Mouse (Mus musculus) MEL (cell line): ENCODE data around the gene Hhipl2.

Experiments
- CHD2 ChIP-seq: IDR thresholded peaks from 2 replicates; pipeline ENCODE4 v1.6.1; 2011; ENCODE audit warnings: low read length, improper control_type of control experiment
- CTCF ChIP-seq, 3 experiments: IDR thresholded peaks in 2 of 3; conservative IDR thresholded peaks in 1 of 3; 2 replicates each; pipeline ENCODE4 v1.5.1; 2011 to 2012; ENCODE audit warnings: low read length in 3 of 3, low read depth in 2 of 3, mild to moderate bottlenecking in 2 of 3, improper control_type of control experiment in 1 of 3, inconsistent platforms in 1 of 3, mixed read lengths in 1 of 3, moderate library complexity in 1 of 3; ENCODE audit not compliant: control insufficient read depth in 1 of 3, insufficient read depth in 1 of 3, poor library complexity in 1 of 3, severe bottlenecking in 1 of 3
- GATA1 ChIP-seq: IDR thresholded peaks from 2 replicates; pipeline ENCODE4 v1.6.1; 2011; ENCODE audit warnings: low read depth, low read length, improper control_type of control experiment
- MYC ChIP-seq: IDR thresholded peaks from 2 replicates; pipeline ENCODE4 v1.6.1; 2011; ENCODE audit warnings: low read depth, mild to moderate bottlenecking, low read length, improper control_type of control experiment, moderate library complexity
- POLR2A ChIP-seq, 2 experiments: IDR thresholded peaks; 2 replicates each; pipeline ENCODE4 v1.6.1; 2011 to 2012; ENCODE audit warnings: low read length in 2 of 2, mild to moderate bottlenecking in 2 of 2, control low read depth in 1 of 2, improper control_type of control experiment in 1 of 2, low read depth in 1 of 2, moderate library complexity in 1 of 2; ENCODE audit not compliant: control insufficient read depth in 1 of 2, insufficient read depth in 1 of 2, poor library complexity in 1 of 2
- RCOR1 ChIP-seq: IDR thresholded peaks from 2 replicates; pipeline ENCODE4 v1.6.1; 2012; ENCODE audit warnings: low read depth, mild to moderate bottlenecking, inconsistent platforms, low read length, improper control_type of control experiment

DNA sequence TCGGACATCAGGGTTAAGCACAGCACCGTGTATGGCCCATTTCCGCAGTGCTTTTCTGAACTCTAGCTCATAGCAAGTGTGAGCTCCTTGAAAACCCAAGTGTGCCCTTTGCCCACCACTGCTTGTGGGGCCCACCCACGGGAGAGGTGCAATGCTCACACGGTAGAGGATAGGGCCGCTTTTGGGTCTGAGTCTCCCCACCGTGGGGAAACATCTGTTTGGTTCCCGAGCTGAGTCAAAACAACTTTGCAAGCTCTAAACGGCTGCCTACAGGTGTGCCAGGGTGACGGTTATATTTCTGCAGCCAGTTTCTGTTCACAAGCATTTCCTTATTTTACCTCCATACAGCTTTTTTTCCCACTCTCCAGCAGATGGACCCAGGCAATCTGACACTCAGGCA is 2.3 kb downstream of the Hhipl2 start:
- TF ChIP-seq POLR2A (IDR thresholded peaks at IDR 0.05; ENCODE audit: control insufficient read depth in 1 of 2, insufficient read depth in 1 of 2, low read depth in 1 of 2, low read length in 2 of 2, poor library complexity in 1 of 2), result no peak
- TF ChIP-seq RCOR1, result no peak
- TF ChIP-seq CTCF (IDR thresholded peaks at IDR 0.05 in 2 of 3, conservative IDR thresholded peaks at IDR 0.05 in 1 of 3; ENCODE audit: control insufficient read depth in 1 of 3, insufficient read depth in 1 of 3, low read depth in 2 of 3, low read length in 3 of 3, poor library complexity in 1 of 3, severe bottlenecking in 1 of 3), result no peak
- TF ChIP-seq GATA1, result no peak
- no peak for TF ChIP-seq CHD2
- no peak for TF ChIP-seq MYC
